Comparison of ENCODE assay signal across 13 mouse cellular contexts in the genomic region with DNA sequence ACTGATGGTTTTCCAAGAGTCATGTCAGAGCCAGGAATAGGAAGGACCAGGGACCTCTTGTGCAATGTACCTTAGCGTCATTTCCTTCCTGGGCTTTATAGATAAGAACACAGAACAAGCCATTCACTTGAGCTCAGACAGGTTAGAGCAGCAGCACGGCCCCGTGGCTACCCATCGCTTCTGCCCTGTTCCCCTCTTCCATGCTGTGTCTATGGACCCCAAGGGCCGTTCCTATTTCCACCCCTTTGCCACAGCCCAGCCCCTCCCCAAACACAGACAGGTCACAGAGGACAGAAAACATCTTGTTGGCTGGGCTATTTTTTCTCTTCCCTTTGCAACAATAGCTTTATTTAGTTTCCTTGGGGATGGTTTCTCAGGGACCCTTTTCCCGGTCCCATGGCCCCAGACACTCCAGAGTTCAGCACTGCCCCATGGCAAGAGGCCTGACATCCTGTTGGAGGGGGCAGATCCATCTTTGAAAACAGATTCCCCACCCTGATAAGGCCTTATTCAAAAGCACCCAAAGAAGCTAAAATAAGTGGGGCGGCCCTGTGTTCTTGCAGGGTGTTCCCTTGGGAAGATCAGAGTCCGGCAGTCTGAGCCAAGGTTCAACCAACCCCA.
A peak's percentile ranks its signal among the peaks of the same experiment; 100 is the strongest.
DNase-seq lines count a peak whose midpoint lies in the region; ATAC-seq and TF ChIP-seq lines count a peak whose summit lies in the region.
"Had no signal": no experiment of that assay in that cellular context is flagged by ENCODE, and none has a peak within 500 bp of the region (broad histone marks: within the 10 kb centered on the region; RNA-seq: fewer than 3 reads in every experiment).

No protein-coding gene starts in this region.

- H3K4me2 ChIP-seq in lung, embryonic 14.5 days, result no peak overlapping the region
- H3K4me2 ChIP-seq in hindbrain, embryonic 12.5 days (replicated peaks), result no peak overlapping the region

- no peak for ATAC-seq in lung, embryonic 14.5 days (ENCODE audit: insufficient read depth)
- no peak for ATAC-seq in hindbrain, embryonic 12.5 days (ENCODE audit: low FRiP score)

- no peaks in the 10 kb centered on the region for H3K36me3 ChIP-seq in lung, embryonic 14.5 days (ENCODE audit: insufficient read depth)
- H3K36me3 ChIP-seq in hindbrain, embryonic 12.5 days, result no peaks in the 10 kb centered on the region

- H3K9ac ChIP-seq in lung, embryonic 14.5 days, result no peak overlapping the region
- H3K9ac ChIP-seq in hindbrain, embryonic 12.5 days, result no peak overlapping the region
- H3K9ac ChIP-seq: liver, embryonic 14.5 days had no signal

- no peaks in the 10 kb centered on the region for H3K9me3 ChIP-seq in lung, embryonic 14.5 days (ENCODE audit: low read depth, low read length)
- no peaks in the 10 kb centered on the region for H3K9me3 ChIP-seq in hindbrain, embryonic 12.5 days (replicated peaks)

- no peaks in the 10 kb centered on the region for H3K27me3 ChIP-seq in lung, embryonic 14.5 days (ENCODE audit: insufficient read depth, low read length)
- no peaks in the 10 kb centered on the region for H3K27me3 ChIP-seq in hindbrain, embryonic 12.5 days

- no peak overlapping the region for H3K4me3 ChIP-seq in lung, embryonic 14.5 days (ENCODE audit: low read depth, low read length)
- H3K4me3 ChIP-seq in hindbrain, embryonic 12.5 days, result no peak overlapping the region
- H3K4me3 ChIP-seq: myocyte had no signal

- H3K27ac ChIP-seq in lung, embryonic 14.5 days (ENCODE audit: low read depth), result no peak overlapping the region
- H3K27ac ChIP-seq in hindbrain, embryonic 12.5 days, result no peak overlapping the region
- H3K27ac ChIP-seq: liver, embryonic 14.5 days had no signal

- 62% methylated on average over 8 of the region's 8 CpGs for WGBS in lung, embryonic 14.5 days
- WGBS in hindbrain, embryonic 12.5 days, result 78% methylated on average over 8 of the region's 8 CpGs

- intact Hi-C loops in heart, postnatal 10 days (cut with DNase I), result no loop called here

- DNase-seq in adrenal gland, adult 8-10 months, result peak; percentile 44
- peak; percentile 42 for DNase-seq in adrenal gland, postnatal 14 days
- peak; percentile 23 to 25 for DNase-seq in heart, postnatal 10 days
- peak; percentile 37 for DNase-seq in lung, embryonic 14.5 days
- no peak for DNase-seq in ovary, postnatal 36 days (ENCODE audit: low spot score)
- DNase-seq in ovary, postnatal 14 days (ENCODE audit: low spot score), result no peak
- no peak for DNase-seq in layer of hippocampus, postnatal 10 days (ENCODE audit: low spot score in 2 of 2)
- DNase-seq: cerebellum, adult 8-10 months; layer of hippocampus, adult 9-11 months; right cerebral cortex, adult 18-20 months had no signal

- no peak for TF ChIP-seq CTCF in lung, embryonic 14.5 days (IDR thresholded peaks at IDR 0.05; ENCODE audit: low read depth)

- peaks cover 4% of the 10 kb centered on the region; the same call in 1 of the 2 replicates for H3K4me1 ChIP-seq in lung, embryonic 14.5 days (ENCODE audit: insufficient read depth)
- H3K4me1 ChIP-seq in hindbrain, embryonic 12.5 days, result no peaks in the 10 kb centered on the region

Comparison
In these comparisons a context has a peak if more than half of its experiments do, and no peak if none do; other contexts are left out.
1. DNase-seq: peak in adrenal gland, adult 8-10 months (single experiment), adrenal gland, postnatal 14 days (single experiment), heart, postnatal 10 days (2 of 2) and lung, embryonic 14.5 days (single experiment); none in ovary, postnatal 36 days (single experiment), ovary, postnatal 14 days (single experiment) and layer of hippocampus, postnatal 10 days (0 of 2).